Mouse (Mus musculus) mouse embryonic stem cell (cell line): ENCODE data around the gene 2510009E07Rik.

Source experiments
- in situ Hi-C, 2 experiments: fragments of 300-500 bp; cut with MboI; formaldehyde crosslinking; loops; 1 replicate in 1 of 2; 3 replicates in 1 of 2; pipeline ENCODE4 v1.14.3; 2019 to 2020; ENCODE audit warnings: low sequenced_read_pairs in 2 of 2, low pct_unique_long_range_greater_than_20kb in 1 of 2, mixed read lengths in 1 of 2; ENCODE audit not compliant: unreplicated experiment in 1 of 2

The 2510009E07Rik gene

GRCm38 (mm10) chr16:21607021-21607650, 87.3 kb downstream of the 2510009E07Rik start:
- in situ Hi-C loops = no loop called here

- in situ Hi-C loops = no loop called here
Measured at GRCm38 (mm10) chr16:21606249-21607020, 88.0 kb downstream of the 2510009E07Rik start.

GRCm38 (mm10) chr16:21604354-21604753, 90.1 kb downstream of the 2510009E07Rik start:
- in situ Hi-C loops = no loop called here
